Mouse (Mus musculus) thymus, adult 2 months (tissue): ENCODE results near the gene Sdha. TPM values are rescaled to one million over a fixed set of nuclear protein-coding genes. Genes with fewer than 3 reads are reported as not detected.

Source experiments
- DNase-seq: peaks from one replicate; pipeline ENCODE4 v3.0.0; 2021
- H3K27ac ChIP-seq: fragments of 200-500 bp; 2 replicates; pipeline ENCODE4 v1.5.1; 2012; ENCODE audit warnings: low read length, control low read depth; ENCODE audit not compliant: control insufficient read depth, insufficient read depth
- H3K27me3 ChIP-seq: fragments of 200-500 bp; 2 replicates; pipeline ENCODE4 v1.6.1; 2012; ENCODE audit warnings: mild to moderate bottlenecking, low read length, moderate library complexity, mixed read lengths; ENCODE audit not compliant: control insufficient read depth, insufficient read depth
- H3K36me3 ChIP-seq: fragments of 200-500 bp; 2 replicates; pipeline ENCODE4 v1.6.1; 2012; ENCODE audit warnings: mild to moderate bottlenecking, low read length, moderate library complexity; ENCODE audit not compliant: control insufficient read depth, insufficient read depth
- H3K4me1 ChIP-seq: fragments of 200-500 bp; replicated peaks from 2 replicates; pipeline ENCODE4 v1.6.1; 2012; ENCODE audit warnings: low read length; ENCODE audit not compliant: control insufficient read depth, insufficient read depth
- H3K4me3 ChIP-seq: fragments of 200-500 bp; 2 replicates; pipeline ENCODE4 v1.5.1; 2012; ENCODE audit warnings: mild to moderate bottlenecking, low read length, control low read depth, moderate library complexity; ENCODE audit not compliant: control insufficient read depth, insufficient read depth
- CTCF ChIP-seq: fragments of 200-500 bp; IDR thresholded peaks from 2 replicates; pipeline ENCODE4 v1.5.1; 2012; ENCODE audit warnings: mild to moderate bottlenecking, control low read depth, low read length, moderate library complexity, borderline replicate concordance; ENCODE audit not compliant: control insufficient read depth, poor library complexity, insufficient read depth; ENCODE audit errors: extremely low read depth
- POLR2A ChIP-seq: fragments of 200-500 bp; IDR thresholded peaks from 2 replicates; pipeline ENCODE4 v1.6.1; 2012; ENCODE audit warnings: mild to moderate bottlenecking, low read length, control low read depth, moderate library complexity; ENCODE audit not compliant: control insufficient read depth, poor library complexity, insufficient read depth; ENCODE audit errors: extremely low read depth
- WGBS: fragments of 180-500 bp; shearing (Covaris S2); methylation state at CpG from one replicate; pipeline ENCODE4 v1.1.7; 2018; 5-methylcytosine and 5-hydroxymethylcytosine counted together
- polyA plus RNA-seq: library from polyadenylated mRNA; depleted of rRNA; stranded (reverse); fragments of >200 nt; gene quantifications from 2 replicates; pipeline ENCODE4 v1.2.3, GENCODE M21; 2012

Gene Sdha
- polyA plus RNA-seq, 1 experiment, result 127 TPM

DNA sequence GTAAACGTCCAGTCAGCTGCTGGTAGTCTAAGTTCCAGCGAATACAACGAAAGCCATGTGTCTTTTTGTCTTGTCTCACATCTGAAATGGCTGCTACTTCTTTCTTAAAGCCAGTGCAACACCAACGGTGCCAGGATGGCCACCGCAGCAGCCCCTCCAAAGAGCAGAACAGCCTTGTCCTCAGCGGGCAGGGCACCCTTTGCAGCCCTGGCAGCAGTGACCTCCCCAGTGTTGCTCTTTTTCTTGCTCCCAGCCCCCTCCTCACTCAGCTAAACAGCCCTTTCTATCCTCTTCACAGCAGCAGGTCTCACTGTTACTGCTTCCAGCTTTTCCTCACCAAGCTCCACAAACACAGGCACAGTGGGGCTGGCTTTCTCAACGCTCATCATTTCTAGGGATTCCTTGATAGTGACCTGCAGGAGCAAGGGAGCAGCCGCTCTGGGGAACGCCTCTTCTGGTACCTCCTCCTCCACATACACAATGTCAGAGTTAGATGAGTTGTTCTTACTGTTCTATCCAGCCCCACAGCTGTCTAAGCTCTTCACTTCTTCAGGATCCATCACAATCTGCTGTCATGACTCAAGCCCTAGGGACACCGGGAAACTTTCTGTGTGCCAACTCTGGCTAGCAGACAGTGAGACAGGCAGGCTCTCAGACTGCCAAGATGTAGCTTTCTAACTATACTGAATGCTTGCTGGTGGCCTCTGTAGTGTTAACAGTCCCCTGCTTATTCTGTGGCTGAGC lies 31.6 kb upstream of the Sdha start:
- Histone ChIP-seq H3K27ac (no peak overlapping the region), H3K4me3 (no peak overlapping the region), H3K4me1 (no peaks in the 10 kb centered on the region), H3K36me3 (no peaks in the 10 kb centered on the region), H3K27me3 (no peaks in the 10 kb centered on the region)
- TF ChIP-seq POLR2A, result no peak
- no peak for TF ChIP-seq CTCF
- 91% methylated on average over 10 of the region's 10 CpGs for WGBS
- DNase-seq, result no peak

DNA sequence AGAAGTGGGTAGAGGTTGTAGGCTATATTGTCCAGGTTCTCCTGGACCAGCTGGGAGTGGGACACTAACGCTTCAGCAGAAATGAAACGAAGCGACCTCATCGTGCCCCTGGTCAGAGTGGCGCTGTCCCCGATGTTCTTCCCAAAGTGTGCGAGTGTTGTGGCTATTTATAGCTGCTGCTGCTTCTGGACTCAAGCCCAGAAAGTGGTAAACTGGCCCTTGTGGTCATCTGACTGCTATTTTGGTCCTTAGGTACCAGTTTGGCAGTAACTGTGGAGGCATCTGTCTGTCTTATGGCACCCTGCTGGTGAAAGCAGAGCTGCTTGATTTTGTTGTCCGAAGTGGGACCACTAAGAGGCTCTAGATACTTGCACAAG lies 13.8 kb upstream of the Sdha start, which contains the start of gene Lrrc14b:
Lrrc14b (minus strand) TSS at position 147 of the 377 bp plus-strand sequence.
- H3K36me3 ChIP-seq, result no peaks in the 10 kb centered on the region
- TF ChIP-seq CTCF, result no peak
- no peak for TF ChIP-seq POLR2A
- H3K4me3 ChIP-seq, result no peak within 1 kb of the TSS
- no peak for DNase-seq
- H3K27ac ChIP-seq, result no peak within 1 kb of the TSS
- no peaks in the 10 kb centered on the region for H3K4me1 ChIP-seq
- 49% methylated on average over 8 of the region's 8 CpGs for WGBS
- no peaks in the 10 kb centered on the region for H3K27me3 ChIP-seq

DNA sequence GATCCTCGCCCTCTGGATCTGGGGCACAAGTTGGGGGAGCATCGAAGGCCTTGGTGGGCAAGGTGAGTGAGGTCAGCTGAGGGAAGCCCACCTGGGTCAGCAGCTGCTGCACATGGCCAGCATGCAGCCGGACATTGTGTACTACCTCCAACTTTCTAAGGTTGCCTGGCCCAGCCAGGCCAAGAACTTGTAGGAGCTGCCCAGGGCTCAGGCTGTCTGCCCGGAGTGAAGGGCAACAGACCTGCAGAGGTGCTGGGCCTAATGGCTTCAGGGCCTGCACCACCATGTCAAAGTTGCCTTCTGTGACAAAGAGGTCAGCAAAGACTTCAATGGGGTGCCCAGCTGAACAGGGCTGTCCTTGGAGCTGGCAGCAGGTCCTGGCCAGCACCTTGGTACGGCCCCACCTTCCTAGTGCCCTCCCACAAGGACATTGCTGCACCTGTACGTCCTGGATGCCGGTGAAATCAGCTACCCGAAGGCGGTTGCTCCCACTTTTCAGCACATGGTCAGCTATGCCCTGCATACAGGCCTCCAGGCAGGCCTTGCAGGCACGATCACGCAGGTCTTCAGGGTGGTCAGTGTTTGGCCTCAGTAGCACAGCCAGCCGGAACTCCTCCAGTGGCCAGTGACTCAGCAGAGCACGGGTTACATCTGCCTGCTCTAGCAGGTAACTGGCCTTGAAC lies 13.2 kb upstream of the Sdha start:
- Histone ChIP-seq H3K4me1 (no peaks in the 10 kb centered on the region), H3K4me3 (no peak overlapping the region), H3K27ac (no peak overlapping the region), H3K27me3 (no peaks in the 10 kb centered on the region), H3K36me3 (peaks cover 2% of the 10 kb centered on the region; the same call in 1 of the 2 replicates)
- TF ChIP-seq POLR2A (no peak), CTCF (no peak)
- DNase-seq, result no peak
- 93% methylated on average over 13 of the region's 13 CpGs for WGBS

DNA sequence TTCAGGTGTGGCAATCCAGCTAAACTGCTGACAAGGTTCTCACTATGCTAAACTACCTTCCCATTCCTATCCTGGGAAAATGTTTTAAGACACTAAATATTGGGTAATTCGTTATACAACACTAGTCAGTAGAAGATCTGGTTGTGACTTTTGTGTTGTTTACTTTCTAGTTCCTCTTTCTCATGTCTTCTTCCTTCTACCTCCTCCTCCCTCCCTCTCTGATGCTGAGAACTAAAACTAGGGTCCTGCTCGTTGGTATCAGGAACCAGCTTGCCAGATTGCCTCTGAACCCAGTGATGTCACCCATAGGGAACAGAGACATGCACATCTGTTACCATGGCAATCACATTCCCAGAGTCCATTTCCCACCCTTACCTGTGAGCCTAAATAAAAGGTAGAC lies 12.1 kb upstream of the Sdha start:
- WGBS, result 40% methylated on average over 2 of the region's 2 CpGs
- Histone ChIP-seq H3K4me3 (no peak overlapping the region), H3K4me1 (no peaks in the 10 kb centered on the region), H3K27ac (no peak overlapping the region), H3K27me3 (no peaks in the 10 kb centered on the region), H3K36me3 (peaks cover 5% of the 10 kb centered on the region)
- no peak for DNase-seq
- TF ChIP-seq POLR2A (no peak), CTCF (no peak)

DNA sequence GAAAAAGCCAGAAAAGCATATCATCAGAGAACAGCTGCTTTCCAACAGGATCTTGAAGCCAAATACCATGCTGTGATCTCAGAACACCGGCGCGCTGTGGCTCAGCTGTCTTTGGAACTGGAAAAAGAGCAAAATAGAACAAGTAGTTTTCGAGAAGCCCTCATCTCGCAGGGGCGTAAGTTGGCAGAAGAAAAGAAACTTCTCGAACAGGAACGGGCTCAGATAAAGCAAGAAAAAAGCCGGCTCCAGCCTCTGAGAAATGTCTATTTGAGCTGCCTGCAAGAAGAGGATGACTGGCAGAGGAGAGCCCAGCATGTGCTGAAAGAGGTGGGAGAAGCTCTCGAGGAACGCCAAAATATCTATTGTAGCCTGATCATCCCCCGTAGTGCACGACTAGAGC lies 6.4 kb upstream of the Sdha start:
- Histone ChIP-seq H3K27ac (no peak overlapping the region), H3K36me3 (peaks cover 19% of the 10 kb centered on the region), H3K27me3 (no peaks in the 10 kb centered on the region), H3K4me1 (no peaks in the 10 kb centered on the region), H3K4me3 (no peak overlapping the region)
- DNase-seq, result no peak
- TF ChIP-seq POLR2A (no peak), CTCF (no peak)
- 97% methylated on average over 13 of the region's 13 CpGs for WGBS

DNA sequence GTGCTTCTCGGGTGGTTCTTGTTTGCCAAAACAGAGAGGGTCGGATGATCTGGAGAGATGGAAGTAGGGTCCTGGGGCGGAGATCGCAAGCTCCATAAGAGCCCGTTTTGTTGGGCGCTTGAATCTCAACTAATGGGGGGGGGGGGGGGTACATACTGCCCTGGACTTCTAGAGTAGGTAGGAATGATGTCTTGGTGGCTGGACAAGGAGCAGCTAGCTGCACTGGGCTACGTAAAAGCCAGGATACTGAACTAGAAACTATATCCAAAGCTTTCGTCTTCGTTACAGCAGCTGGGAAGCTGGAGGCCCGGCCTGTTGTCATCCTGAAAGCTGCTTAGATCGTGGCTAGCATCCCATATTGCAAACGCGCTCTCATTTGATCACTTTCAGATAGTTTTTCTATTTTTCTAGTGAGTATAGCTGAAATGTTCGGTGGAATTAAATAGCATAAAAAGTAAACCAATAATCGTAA lies 391 bp upstream of the Sdha start:
- Histone ChIP-seq H3K36me3 (no peaks in the 10 kb centered on the region), H3K4me3 (peak overlapping the region; percentile 62), H3K27me3 (no peaks in the 10 kb centered on the region), H3K27ac (no peak overlapping the region), H3K4me1 (no peaks in the 10 kb centered on the region)
- DNase-seq, result no peak
- TF ChIP-seq CTCF (0 out of 2 replicates have a peak, but pooled peaks have one; percentile 6), POLR2A (no peak)
- 2% methylated on average over 15 of the region's 15 CpGs for WGBS
